Mouse (Mus musculus): ENCODE measurements around the gene Slc2a8.
"Not testable (repeated sequence)": the region's sequence is repeated elsewhere in the genome, so short reads cannot be mapped to it uniquely, and the experiment has no call there.

Gene Slc2a8

DNA sequence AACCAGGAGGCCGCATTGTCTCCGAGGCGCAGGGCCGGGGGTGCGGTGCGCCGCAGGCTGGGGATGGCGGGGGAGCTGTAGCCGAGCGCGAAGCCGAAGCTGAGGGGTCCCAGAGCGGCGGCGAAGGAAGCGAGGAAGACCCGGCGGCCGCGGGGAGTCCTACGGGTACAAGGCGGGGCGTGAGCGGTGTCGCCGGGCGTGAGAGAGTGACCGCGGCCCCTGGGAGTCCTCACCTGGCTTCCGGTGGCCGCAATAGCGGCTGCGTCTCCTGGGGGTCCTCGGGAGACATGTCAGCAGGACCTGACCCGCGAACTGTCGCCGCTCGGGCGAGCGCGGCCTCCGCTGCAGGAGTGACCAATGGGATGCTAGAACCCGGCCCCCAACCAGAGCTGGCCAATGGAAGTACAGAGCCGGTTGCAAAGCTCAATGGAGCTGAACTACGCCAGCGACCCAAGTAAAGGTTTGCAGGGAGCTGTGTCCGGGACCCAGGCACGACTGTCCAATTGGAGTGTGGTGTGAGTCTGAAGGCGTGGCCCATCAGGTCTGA lies at the start of gene Slc2a8:
TSS of gene Slc2a8 (minus strand) at position 359 of the 547 bp plus-strand sequence.
- peak; percentile 95 for DNase-seq (ENCODE audit: low read depth, low spot score)

GRCm38 (mm10) chr2:33025040-33025439 lies 43.2 kb upstream of the Slc2a8 start:
- DNase-seq (ENCODE audit: low read depth, low spot score): no peak

GRCm38 (mm10) chr2:33024564-33024963 lies 42.7 kb upstream of the Slc2a8 start:
- DNase-seq (ENCODE audit: low read depth, low spot score): no peak

DNA sequence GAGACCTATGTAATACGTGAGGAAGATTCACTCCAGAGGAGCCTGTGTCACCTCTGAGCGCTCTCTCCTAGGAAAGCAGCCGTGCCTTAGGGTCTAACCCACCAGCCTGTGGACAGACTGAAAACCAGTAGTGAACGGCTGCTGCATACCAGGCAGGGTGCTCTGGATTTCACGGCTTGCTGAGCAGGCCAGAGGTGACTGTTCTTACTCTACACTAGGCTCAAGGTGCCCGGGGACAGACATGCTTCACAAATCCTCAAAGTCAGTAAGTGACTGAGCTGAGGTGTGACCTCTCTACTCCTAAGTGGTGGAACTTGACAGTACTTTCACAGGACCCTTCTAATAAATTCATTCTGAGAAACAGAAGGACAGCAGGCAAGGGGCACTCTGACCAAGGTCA lies 41.0 kb upstream of the Slc2a8 start:
- no peak for DNase-seq (ENCODE audit: low read depth, low spot score)

DNA sequence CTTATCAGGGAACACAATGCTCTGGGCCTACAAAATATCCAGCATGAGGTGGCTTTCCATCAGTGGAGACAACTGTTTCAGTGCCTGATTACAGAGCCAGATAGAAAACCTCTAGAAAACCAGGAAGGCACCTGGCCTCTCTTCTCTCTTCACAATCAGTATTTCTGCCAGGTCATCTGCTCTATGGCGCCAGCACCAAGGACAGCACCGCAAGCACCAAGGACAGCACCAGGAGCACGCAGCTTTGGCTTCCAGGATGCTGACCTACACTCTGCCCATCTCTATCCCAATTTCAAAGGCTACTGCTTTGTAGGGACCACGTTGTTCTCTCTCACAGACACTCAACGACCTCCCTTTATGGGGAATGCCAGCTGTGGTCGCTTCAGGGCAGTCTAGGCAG lies 36.1 kb upstream of the Slc2a8 start:
- no peak for DNase-seq (ENCODE audit: low read depth, low spot score)

DNA sequence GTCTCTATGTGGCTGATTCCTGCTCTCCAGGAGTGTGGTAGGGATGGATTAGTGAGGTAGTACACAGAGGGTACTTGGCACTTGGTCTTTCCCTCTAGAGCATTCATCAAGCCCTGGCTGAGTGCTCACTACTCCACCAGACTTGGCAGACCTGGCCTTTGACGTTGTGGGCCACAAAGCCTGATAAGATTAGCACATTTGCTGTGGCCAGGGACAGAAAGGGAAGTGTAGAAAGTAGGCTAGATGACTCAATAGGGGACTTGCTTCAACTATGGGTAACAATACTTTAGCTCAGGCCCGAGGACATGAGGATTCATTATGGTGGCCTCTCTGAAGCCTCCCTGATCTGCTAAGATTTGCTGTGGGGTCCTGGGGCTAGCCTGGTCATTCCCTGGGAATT lies 35.3 kb upstream of the Slc2a8 start:
- no peak for DNase-seq (ENCODE audit: low read depth, low spot score)

GRCm38 (mm10) chr2:33014877-33015276 lies 33.0 kb upstream of the Slc2a8 start:
- DNase-seq (ENCODE audit: low read depth, low spot score): no peak

- not testable (repeated sequence) for DNase-seq (ENCODE audit: low read depth, low spot score)
These were observed 27.2 kb upstream of the Slc2a8 start for GRCm38 (mm10) chr2:33009055-33009454.

DNA sequence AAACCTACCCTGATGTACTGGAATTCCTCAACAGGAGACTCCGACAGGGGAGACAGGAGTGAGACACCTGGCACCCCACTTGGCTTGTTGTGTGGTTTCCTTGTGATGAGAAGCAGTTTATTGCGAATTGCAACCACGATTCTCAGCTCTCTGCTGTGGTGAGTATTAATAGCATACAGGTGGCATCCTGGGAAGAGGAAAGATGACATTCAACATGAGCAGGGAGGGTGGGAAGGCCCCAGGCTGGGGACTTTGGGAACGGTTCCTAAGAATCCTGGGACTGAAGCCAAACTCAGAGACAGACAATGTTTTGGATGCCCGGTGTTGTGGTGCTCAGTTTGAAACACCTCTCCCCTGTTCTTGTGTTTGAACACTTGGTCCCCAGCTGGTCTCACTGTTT lies 23.2 kb upstream of the Slc2a8 start:
- peak; percentile 60 for DNase-seq (ENCODE audit: low read depth, low spot score)

- DNase-seq (ENCODE audit: low read depth, low spot score): peak; percentile 61
These were observed 20.3 kb upstream of the Slc2a8 start for GRCm38 (mm10) chr2:33002144-33002543.

DNA sequence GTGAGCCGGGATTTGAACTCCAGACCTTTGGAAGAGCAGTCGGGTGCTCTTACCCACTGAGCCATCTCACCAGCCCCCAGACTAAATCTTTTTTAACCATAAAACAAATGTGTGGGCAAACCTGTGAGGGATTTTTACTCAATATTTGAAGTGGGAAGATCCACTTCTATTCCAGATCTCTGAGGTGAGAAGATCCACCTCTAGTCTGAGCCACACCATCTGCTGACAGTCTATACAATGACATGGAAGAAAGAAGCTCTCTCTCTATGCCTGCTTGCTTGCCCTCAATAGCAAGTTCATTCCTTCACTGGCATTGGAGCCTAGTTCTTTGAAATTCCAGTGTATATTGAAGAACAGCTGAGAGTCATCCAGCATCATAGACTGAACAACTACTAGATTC lies 17.9 kb upstream of the Slc2a8 start:
- no peak for DNase-seq (ENCODE audit: low read depth, low spot score)

GRCm38 (mm10) chr2:32997792-32998191 lies 15.9 kb upstream of the Slc2a8 start:
- no peak for DNase-seq (ENCODE audit: low read depth, low spot score)

DNA sequence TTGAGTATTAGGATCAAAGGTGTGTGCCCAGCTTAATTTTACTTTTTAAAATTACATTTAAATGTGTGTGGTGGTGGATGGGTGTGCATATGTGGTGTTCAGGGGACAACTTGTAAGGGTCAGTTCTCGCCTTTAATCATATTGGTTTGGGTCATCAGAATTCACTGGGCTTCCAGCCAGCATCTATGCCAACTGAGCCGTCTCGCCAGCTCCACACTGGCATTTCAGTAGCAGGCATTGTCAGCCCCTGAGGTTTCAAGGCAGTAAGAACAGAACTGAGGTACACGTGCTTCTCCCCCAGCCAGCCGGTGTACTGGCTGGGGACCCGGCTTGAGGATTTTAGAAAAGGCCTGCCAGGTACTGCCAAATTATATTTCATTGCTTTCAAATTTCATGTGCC lies 15.2 kb upstream of the Slc2a8 start:
- no peak for DNase-seq (ENCODE audit: low read depth, low spot score)

- no peak for DNase-seq (ENCODE audit: low read depth, low spot score)
These were observed 10.2 kb upstream of the Slc2a8 start for GRCm38 (mm10) chr2:32992130-32992529.

DNA sequence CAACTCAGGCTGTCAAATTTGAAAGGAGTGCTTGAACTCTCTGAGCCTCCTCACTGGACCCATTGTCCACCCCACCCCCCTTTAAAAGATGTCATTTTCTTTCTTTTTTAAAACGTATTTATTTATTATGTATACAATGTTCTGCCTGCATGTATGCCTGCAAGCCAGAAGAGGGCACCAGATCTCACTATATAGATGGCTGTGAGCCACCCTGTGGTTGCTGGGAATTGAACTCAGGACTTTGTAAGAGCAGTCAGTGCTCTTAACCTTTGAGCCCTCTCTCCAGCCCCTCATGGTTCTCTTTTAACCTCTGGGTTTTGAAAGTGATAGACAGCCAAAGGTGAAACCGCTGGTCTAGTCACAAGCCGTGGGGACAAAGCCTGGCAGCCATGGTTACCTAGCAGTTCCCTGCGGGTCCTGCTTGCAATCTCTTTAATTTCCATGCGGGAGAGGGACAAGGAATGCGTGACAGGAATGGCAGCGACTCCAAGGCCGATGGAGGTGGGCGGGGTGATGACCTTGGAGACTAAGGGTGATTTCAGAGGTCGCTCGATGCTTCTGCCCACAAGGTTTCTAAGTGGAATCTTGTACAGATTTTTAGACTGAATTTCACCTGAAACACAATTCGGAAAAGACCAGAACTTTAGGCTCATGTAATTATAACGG lies 8.4 kb upstream of the Slc2a8 start:
- no peak for DNase-seq (ENCODE audit: low read depth, low spot score)

DNA sequence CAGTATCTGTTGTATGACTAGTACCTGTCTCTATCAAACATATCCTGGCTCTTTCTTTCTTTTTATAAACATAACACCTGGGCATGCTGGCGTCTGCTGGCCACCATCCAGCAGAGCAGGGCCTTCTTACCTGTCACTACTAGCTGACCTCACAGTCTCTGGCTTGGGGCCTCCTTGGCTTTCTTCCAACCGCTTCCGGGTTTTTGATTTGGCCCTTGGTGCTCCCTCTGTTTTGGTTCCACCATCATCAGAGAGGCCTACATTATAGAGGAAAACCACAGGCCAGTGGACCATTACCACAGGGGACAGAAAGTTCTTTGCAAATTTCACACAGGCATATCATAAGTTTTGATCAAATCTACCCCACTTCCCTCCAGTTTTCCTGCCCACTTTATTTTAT lies 7.5 kb upstream of the Slc2a8 start:
- DNase-seq (ENCODE audit: low read depth, low spot score): no peak

GRCm38 (mm10) chr2:32985844-32986243 lies 4.0 kb upstream of the Slc2a8 start:
- no peak for DNase-seq (ENCODE audit: low read depth, low spot score)

- DNase-seq (ENCODE audit: low read depth, low spot score): no peak
These were observed 1.7 kb upstream of the Slc2a8 start for GRCm38 (mm10) chr2:32983617-32984016.

- no peak for DNase-seq (ENCODE audit: low read depth, low spot score)
These were observed 817 bp upstream of the Slc2a8 start for GRCm38 (mm10) chr2:32982700-32983099.

- no peak for DNase-seq (ENCODE audit: low read depth, low spot score)
These were observed 602 bp downstream of the Slc2a8 start for GRCm38 (mm10) chr2:32981281-32981680.

GRCm38 (mm10) chr2:32979675-32980074 lies 2.2 kb downstream of the Slc2a8 start:
- no peak for DNase-seq (ENCODE audit: low read depth, low spot score)

DNA sequence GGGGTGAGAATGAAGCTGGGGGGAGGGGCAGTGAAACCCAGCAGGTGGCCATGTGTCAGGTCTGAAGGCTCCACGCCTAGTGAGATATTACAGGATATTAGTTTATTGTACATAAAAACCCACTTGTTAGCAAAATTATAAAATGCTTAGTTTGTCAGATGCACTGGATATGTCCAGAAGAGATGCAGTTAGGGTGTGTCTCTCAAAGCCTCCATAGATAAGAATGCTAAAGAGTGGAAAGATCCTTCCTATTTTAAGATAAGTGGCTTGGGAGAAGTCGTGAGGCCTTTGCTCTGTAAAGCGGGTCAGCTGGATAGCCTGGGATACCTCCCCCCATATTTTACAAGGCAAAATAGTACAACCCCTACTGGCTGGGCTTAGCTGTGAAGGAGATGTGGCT lies 3.2 kb downstream of the Slc2a8 start:
- no peak for DNase-seq (ENCODE audit: low read depth, low spot score)

DNA sequence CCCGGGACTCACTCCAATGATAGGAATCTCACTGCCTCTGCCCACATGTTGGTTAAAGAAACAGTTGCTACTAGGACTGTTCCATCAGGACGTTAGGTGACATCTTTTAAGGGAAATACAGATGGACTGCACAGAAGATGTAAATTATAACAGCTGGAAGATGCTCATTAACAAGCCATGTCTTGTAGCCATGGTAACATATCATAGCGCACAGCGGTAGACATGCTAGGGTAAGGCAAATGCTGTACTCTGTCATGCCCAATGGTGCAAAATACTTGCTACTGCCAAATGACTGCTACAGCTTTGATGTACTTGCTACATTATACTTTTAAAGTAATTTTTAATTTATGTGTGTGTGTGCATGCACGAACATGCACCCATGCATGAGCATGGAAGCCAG lies 4.8 kb downstream of the Slc2a8 start:
- DNase-seq (ENCODE audit: low read depth, low spot score): no peak

DNA sequence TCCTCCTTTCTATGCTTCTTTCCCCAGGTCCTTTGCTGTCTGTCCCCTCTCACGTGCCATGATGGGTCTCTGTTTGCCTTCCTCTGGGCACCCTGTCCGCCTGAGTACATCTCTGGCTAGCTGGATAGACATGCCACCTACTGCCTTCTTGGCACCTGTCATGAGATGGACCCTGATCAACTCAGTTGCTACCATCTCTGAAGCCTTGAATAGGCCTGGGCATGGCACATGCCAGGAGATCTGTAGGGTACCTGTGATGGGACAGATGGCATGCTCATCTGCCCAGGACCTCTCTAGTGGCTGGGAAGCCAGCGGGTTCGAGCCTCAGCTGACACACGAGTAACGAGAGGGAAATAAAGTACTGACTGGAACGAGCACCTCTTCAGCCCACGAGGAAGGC lies 7.7 kb downstream of the Slc2a8 start:
- DNase-seq (ENCODE audit: low read depth, low spot score): no peak
